Mouse (Mus musculus): ENCODE results near the gene Ankfn1.

The Ankfn1 gene

DNA sequence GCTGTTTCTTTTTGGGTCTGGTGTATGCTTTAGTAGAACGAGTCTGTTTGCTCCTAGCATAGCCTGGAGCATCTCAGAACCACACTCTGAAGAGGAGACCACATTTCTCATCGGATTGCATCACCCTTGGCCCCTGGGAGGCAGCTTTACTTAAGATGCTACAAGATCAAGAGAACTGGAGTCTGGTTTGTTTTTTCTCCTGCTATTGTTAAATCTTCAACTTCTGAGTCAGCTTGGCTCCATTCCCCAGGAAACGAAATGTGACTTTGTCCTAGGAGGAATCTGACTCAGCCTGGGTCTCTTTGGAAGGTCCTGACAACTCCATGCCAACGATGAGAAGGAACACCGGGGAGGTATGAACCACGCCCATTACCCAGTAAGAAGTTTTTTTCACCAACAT lies 197.6 kb downstream of the Ankfn1 start:
- no peak for DNase-seq (ENCODE audit: low read depth, low spot score)

DNA sequence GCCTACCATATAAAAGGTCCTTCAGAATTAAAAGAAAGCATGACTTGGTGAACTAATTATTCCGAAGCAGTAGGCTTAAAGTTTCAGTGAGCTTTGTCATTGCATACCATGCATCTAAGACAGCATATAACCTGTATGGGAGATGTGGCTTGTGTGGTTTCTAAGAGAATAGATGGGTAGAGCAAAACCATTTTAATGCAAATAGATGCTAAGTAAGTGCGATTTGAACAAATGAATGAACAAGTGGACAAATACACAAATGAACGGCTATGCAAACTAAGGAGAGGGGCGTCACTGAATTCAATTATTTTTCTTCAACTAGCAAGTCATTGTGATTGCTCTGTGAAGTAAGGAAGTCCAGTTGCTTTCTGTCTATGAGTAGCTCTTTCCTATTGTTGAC lies 198.3 kb downstream of the Ankfn1 start:
- DNase-seq (ENCODE audit: low read depth, low spot score) = no peak

DNA sequence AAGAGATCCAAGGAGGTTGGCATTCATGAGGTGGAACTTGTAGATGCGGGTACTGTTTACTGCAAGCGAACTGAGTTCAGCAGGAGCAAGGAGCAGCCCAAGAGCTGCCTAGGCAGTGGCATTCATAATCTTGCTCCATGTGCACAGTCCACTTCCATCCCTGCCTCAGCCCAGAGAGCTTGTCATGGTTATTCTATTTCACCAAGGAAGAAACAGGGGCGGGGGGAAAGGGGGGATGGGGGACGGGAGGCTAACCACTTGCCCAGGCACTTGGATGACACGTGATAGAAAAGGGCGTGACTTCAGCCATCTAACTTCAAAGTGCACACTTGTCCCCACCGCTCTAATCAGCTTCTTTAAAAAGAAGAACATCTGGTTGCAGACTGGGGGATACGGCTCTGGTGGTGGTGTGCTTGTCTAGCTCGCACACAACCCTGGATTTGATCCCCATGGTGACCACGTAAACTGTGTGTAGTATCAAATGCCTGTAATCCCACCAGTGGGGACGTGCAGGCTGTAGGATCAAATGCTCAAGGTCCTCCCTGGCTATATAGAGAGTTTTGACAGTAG lies 203.1 kb downstream of the Ankfn1 start:
- DNase-seq (ENCODE audit: low read depth, low spot score) = no peak

DNA sequence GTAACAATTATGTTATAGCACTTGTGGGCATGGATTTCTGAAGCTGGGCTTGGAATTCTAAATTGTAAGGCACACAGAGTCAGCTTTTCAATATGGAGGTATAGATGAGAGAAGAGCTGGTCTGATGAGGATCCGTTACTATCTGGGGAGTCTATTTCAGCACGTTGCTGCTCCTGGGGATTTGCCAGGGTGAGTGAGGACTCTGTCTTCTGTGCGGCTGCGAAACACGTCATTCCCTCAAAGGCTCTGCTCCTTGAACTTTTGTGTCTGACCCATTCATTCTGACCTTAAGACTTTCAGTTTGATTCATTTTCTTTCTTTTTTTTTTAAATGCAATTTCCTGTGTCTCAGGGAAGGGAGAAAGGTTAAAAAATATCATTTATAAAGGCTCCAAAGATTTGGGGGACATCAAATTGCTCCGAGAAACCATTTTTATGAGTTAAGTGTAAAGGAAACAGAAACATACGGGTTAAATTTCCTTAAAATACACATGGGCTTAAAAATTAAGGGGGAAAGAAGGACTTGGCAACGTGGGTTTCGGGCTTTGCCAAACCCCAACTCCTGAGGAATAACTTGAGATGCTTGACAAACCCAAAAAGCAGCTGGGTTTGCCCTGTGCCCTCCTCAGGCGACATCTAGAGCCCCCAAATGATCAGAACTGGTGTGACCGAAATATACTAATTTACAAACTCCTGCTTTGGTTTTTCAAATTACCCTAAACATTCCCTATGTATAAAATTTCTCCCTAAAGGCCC lies 207.9 kb downstream of the Ankfn1 start:
- no peak for DNase-seq (ENCODE audit: low read depth, low spot score)

DNA sequence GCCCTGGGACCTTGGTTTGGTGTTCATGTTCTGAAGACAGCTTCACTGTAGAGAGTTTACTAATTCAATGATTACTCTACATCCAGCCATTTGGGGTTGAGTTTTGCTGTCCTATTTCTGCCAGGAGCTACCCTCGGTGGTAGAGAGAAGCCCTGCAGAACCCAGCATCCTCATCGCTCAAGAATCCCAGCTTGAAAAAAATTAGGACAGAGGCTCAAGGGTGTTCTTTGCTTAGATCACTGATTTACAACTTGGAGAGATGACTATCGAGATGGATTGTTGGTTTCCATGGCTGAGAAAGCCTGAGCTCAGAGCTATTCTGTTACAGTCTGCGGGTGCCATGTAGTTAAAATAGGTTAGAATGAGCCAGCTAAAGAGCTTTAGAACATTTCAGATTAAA lies 209.2 kb downstream of the Ankfn1 start:
- no peak for DNase-seq (ENCODE audit: low read depth, low spot score)

DNA sequence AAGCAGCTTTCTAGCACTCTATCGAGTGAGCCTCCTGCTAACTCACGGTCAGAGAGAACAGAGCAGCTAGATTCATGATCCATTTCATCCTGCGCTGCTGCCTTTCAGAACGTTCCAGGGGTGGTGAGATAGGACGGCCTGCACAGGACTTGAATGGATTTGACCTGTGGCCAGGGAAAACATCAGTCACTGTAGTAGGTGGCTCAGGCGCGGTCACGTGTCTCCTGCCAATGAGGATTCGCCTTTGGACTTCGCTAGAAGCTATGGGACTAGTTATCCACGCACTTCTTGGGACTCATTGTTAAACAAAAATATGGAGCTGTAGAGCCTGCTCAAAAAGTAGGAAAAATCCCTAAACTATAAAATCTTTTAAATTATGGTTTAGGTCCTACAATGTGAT lies 226.0 kb downstream of the Ankfn1 start:
- no peak for DNase-seq (ENCODE audit: low read depth, low spot score)

DNA sequence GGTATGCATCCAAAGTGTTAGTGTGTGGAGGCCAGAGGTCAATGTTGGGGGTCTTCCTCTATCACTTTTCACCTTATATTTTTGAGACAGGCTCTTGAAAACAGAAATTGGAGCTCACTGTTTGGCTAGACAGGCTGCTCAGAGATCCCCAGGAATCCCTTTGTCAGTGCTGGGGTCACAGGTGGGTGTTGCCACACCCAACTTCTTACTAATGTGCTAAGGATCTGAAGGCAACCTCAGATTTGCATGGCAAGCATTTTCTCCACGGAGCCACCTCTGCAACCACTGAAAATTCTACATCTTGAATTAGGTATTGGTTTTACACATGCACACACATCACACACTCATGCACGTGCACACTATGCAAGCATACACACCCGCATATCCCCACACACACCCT lies 226.5 kb downstream of the Ankfn1 start:
- no peak for DNase-seq (ENCODE audit: low read depth, low spot score)

DNA sequence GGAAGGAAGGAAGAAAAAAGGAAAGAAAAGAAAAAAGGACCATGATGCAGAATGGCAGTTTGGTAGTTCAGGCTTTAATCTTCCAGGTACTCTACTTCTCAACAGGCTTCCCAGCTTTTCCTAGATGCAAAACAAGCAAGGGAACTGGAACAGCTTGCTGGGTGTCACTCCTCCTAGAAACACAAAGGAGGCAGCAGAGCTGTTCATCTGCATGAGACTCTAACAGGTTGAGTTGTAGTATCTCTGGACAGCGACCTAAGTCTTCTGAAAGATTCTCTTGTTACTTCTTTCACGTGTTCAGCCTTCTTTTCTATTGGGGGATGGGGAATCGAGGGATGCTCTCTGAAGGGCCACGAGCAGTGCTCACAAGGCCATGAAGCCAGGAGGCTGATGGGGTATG lies 228.7 kb downstream of the Ankfn1 start:
- no peak for DNase-seq (ENCODE audit: low read depth, low spot score)

DNA sequence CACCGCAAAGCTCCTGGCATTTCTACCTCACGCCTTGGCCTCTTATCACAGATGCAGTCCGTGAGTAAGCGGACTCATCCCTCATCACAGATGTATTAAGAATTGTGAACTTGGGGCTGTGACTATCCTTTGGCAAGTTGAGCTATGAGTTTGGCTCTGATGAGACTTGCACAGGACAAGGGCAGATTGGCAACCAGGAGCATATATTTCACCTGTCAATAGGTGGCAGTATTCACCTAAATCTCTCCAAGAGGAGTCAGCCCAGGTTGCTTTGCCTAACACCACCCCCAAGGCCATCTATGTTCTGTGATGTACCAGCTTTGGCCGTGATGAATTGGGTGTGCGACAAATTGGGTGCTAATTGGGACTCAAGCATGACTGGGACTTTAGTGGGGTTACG lies 231.3 kb downstream of the Ankfn1 start:
- peak; percentile 36 for DNase-seq (ENCODE audit: low read depth, low spot score)

DNA sequence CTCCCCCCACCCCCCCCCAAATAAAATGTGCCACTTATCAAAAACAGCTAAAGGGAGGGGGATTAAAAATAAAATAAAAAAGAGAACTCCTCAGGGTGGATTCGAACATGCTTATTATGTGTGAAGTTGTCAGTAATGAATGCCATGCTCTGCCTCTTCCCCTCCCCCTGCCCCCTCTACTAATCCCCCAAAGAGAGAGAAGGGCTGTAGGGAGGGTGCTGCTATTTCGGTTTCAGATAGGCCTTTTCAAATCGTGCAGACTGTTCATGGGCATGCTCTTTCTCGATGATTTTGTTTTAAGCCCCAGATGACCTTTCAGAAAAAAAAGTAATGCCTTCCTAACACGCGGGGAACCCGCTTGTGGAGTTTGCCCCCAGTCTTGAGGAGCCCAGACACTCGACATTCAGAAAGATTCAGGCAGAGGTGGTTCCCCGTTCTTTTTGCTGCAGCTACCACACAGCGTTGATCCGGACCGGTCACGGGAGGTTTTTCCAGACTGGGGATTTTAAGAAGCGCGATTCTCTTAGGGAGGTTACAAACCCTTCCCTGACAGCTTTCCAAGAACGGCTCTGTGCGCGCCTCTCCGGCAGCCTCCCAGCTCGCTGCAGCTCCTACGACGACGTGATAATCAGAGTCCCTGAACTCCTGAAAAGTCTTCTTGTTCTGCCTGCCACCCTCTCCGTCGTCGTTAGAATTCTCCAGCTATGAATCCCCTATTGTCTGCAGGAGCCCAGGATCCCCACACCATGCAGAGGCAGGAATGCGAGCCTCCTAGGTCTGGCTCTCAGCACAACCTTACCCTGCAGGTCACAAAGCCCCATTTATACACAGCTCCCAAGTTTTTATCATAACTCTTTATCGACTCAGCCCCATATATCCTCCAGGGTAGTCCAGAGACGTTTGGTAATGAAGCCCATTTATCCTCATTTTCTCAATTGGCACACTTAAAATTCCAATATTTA lies 232.3 kb downstream of the Ankfn1 start:
- no peak for DNase-seq (ENCODE audit: low read depth, low spot score)

DNA sequence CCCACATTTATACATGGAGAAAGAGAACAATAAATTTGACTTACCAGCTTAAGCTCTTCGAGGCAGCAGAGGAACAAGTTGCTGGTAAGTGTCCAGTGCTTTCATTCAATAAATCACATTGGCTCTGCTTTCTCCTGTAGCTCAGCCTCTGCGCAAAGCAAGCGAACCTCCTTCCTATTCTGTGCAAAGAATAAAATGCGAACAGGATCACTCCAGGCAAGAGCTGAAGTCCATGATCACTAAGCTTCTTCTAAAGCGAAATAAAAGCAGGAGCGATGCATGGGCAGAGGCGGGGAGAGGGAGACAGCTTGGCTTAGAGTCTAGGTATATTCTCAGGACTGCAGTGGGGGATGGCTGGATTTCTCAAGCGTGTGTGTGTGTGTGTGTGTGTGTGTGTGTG lies 239.1 kb downstream of the Ankfn1 start:
- no peak for DNase-seq (ENCODE audit: low read depth, low spot score)

DNA sequence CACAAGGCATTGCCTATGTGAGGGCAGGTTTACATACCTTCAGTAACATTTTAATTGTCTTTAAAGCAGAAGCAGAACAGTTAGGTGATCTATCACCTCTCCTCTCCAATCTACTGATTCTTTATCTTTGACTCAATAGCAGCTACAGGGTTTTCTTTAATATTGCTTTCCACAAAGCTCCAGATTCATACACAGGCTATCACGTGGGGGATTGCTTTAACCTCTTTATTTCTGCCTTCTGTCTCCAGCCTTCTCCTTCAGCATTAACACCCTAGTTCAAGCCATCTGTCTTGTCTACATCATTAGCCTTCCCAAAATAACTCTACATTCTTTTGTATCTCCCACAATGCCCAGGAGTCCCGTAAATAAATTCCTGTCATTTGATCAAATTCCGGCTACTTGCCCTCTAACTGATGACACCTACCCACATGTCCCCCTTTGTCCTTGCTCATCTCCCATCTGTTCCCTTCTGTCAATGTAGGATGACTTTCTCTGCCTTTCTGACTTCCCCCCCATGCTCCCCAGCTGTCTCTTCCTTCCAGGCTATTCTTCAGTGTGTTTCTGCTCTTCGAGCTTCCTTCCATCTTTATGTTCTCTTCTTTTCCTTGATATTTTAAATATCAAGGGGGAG lies 249.5 kb downstream of the Ankfn1 start:
- DNase-seq (ENCODE audit: low read depth, low spot score) = no peak

DNA sequence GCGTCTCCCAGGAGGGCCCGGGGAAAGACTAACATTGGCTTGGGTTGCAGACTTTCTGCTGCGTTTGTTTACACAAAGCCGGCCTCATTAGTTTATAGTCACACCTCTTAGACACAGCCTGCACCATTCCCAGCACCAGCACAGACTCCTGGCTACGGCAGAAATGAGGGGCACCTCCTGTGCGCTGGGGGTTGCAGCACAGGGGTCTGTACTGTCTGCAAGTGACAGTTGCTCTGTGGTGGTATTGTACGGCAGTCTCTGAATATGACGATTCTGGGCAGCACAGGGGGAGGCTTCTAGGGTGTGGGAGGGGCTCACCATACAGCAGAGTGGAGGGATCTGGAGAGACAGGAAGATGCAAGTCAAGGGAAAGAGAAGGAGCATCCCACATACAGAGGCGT lies 262.0 kb downstream of the Ankfn1 start:
- DNase-seq (ENCODE audit: low read depth, low spot score) = no peak

DNA sequence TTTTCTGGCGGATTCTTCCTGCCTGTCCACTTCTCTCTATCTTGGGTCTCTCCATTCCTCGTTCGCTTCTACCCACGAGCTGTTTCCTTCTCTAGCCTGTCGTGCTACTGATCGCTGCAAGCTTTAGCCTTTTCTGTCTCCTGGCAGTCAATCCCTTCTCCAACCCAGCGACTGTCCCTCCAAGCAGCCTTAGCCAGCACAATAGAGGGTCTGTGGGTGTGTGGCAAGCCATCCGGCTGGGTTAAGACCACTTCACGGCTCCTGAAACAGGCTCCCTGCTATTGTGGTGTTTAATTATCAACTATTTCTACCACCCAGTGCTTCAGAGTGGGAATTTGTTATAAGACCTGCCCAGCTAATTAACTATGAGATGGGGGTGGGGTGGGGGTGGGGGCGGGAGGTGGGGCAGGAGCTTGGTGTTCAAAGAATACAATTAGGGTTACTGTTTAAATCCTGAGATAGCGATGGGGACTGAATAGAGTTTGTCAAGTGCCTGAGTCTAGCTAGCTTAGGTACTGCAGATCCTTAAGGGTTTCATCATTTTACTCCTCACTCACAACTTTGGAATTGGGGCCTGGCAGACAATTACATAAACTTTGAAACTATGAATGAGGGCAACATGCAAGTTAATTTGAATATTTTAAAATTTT lies 268.7 kb downstream of the Ankfn1 start:
- no peak for DNase-seq (ENCODE audit: low read depth, low spot score)

DNA sequence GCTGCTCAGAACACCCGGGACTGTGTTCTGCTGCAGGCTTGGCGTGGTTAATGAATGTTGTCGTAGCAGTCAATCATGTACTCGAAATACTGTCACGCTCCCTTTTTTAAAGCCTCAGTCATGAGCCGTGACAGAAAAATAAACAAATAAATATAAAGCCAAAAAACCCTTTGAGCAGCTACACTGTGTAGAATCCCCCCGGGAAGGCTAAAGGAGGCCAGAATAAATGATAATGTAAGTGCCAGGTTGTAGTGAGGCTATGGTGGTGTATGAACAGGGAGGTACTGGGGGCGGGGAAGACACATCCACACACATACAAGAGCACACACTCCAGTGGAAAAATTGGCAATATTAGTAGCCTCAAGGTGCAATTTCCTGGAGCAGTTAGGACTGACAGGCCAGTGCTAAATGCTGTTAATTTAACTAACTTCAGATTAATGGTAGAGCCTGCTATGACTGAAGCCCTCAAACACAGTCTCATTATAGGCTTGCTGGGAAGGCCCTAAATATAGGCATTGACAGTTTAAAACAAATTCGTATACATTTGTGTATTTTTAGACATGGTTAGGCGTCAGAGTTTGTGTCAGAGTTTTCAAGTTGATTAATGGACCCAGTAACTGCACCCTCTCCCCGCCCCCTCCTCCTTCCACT lies 270.7 kb downstream of the Ankfn1 start:
- DNase-seq (ENCODE audit: low read depth, low spot score) = no peak

DNA sequence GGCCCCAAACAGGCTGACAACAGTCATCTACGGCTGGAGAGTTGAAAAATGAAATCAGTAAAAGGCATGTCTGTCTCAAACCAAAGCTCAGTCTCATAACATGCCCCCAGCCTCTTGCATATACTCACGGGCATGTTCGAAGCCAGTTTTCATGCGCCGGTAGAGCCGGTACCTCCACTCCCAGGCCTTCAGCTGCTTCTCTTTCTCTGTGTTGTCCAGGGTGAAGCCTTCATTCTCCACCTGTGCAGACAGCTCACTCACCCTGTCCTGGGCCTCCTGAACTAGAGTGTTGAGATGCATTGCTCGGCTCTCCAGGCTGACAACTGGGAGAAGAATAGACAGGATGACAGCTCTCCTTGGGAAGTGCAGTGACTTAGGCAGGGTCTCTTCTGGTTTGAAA lies 272.4 kb downstream of the Ankfn1 start:
- no peak for DNase-seq (ENCODE audit: low read depth, low spot score)

DNA sequence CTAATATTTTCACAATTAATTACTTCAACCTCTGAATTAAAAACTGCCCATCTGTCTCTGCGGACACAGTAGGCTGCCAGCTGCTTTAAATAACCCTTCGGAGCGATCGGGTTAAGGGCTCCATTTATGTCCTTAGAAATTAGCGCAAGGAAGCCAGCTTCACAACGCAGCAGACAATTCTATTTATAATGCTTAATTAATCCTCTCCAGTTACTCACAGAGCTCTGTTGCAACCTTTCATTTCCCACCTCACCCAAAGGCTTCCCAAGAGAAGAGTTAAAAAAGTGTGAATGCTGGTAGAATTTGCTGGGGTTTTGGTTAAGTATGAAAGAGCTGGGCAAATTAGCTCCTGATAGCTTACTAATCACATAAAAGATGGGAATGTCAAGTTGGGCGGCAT lies 275.7 kb downstream of the Ankfn1 start:
- DNase-seq (ENCODE audit: low read depth, low spot score) = no peak

DNA sequence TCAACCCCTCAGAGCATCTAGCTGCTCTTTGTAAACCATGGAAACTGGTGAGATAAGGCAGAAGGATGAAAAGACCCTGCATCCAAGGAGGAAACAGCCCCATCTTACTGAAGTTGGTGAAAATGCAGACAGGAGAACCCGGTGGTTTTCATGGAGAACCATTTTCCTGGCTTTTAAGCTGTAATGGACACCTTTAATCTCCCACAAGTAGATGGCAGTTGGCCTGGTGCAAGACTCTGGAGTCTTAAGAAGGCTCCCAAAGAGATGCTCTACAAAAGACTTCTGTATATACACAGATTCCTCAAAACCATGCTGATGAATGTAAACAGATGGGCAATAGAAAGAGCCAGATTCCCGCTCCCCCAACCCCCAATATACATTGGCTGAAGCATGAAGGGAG lies 276.5 kb downstream of the Ankfn1 start:
- no peak for DNase-seq (ENCODE audit: low read depth, low spot score)

DNA sequence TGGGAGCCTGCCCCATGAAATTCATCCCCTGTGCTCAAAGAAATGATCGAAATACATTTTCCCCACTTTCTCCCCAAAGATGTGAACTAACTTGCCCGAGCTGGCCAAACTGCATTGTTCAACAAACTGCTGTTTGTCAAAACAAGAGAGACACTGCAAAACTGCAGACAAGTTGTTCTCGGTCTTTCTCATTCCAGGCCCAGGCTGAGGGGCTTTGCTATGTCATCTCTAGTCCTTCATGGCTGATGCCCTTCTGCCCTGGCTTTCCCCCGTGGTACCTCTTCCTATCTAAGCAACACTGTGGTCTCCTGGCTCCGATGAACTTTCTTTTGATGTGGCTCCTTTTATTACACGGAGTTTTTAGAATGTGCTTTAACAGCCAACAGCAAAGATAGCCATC lies 296.4 kb downstream of the Ankfn1 start:
- no peak for DNase-seq (ENCODE audit: low read depth, low spot score)

DNA sequence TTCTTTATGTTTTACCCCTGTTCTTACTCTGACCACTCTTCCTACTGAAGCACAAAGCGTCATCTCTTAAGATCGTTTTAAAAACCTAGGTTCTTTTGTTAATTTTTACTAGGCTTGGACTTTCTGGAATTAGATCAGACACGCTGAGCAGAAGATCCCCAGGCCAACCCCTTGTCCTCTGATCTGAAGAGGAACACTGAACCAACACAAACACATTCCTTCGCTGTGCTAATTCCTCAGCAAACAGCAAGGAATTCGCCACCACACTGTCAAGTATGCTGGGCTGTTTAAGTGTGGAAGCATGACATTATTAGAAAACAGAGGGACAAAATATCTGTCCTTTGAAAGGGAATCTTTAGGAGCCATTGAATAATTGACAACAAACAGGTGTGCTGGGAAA lies 300.5 kb downstream of the Ankfn1 start:
- DNase-seq (ENCODE audit: low read depth, low spot score) = no peak

DNA sequence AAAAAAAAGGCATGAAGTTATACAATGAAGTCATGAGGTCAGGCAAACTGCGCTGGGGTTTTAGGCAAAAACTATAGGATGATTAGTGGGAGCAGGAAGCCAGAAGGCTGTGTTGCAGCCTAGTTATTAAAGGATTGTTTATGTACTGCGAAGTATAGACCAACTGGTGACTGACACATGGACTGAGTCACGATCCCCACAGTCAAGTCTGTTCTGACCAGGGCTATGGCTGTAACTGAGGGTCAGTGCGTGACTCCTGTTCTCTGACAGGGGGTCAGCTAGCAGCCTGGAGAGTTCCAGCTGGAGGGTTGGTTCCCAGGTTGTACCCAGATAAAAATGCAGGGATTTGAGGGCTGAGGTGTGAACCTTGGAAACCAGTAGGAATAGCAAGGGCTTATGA lies 301.4 kb downstream of the Ankfn1 start:
- no peak for DNase-seq (ENCODE audit: low read depth, low spot score)
